Mouse (Mus musculus) ES-E14 (cell line): Measurements from ENCODE around the gene Mgll. TPM values are rescaled to one million over a fixed set of nuclear protein-coding genes. Genes with fewer than 3 reads are reported as not detected.

Experiments
- DNase-seq: peaks from one replicate; pipeline ENCODE4 v3.0.0-alpha.2; 2013; ENCODE audit warnings: low read depth, low spot score
- H3K27ac ChIP-seq: 2 replicates; pipeline ENCODE4 v1.5.1; 2012; ENCODE audit warnings: low read depth, mild to moderate bottlenecking, low read length, moderate library complexity, mixed read lengths; ENCODE audit not compliant: poor library complexity, insufficient read depth, severe bottlenecking
- H3K36me3 ChIP-seq: 2 replicates; pipeline ENCODE4 v1.6.1; 2012; ENCODE audit warnings: mild to moderate bottlenecking, low read length, moderate library complexity, mixed read lengths; ENCODE audit not compliant: control insufficient read depth, poor library complexity, insufficient read depth, severe bottlenecking
- H3K4me1 ChIP-seq, 2 experiments: fragments of 150-350 bp in 1 of 2; sonication (generic) in 1 of 2; 2 replicates each; pipeline ENCODE4 v1.6.1; 2012; ENCODE audit warnings: low read length in 2 of 2, mild to moderate bottlenecking in 1 of 2, mixed read lengths in 1 of 2; ENCODE audit not compliant: control insufficient read depth in 2 of 2, insufficient read depth in 2 of 2, poor library complexity in 1 of 2
- H3K4me3 ChIP-seq, 2 experiments: fragments of 150-350 bp in 1 of 2; sonication (generic) in 1 of 2; 2 replicates each; pipeline ENCODE4 v1.5.1; 2012; ENCODE audit warnings: low read length in 2 of 2, low read depth in 1 of 2, mild to moderate bottlenecking in 1 of 2, mixed read lengths in 1 of 2; ENCODE audit not compliant: insufficient read depth in 1 of 2, poor library complexity in 1 of 2, severe bottlenecking in 1 of 2
- H3K9ac ChIP-seq: 2 replicates; pipeline ENCODE4 v1.6.1; 2012; ENCODE audit warnings: low read depth, mild to moderate bottlenecking, low read length, mixed read lengths; ENCODE audit not compliant: poor library complexity, insufficient read depth, severe bottlenecking
- H3K9me3 ChIP-seq: fragments of 150-350 bp; sonication (generic); 2 replicates; pipeline ENCODE4 v1.6.1; 2012; ENCODE audit warnings: low read depth, mild to moderate bottlenecking, low read length; ENCODE audit not compliant: control insufficient read depth, insufficient read depth
- CHD2 ChIP-seq: IDR thresholded peaks from 2 replicates; pipeline ENCODE4 v1.6.1; 2014; ENCODE audit warnings: mild to moderate bottlenecking, low read depth, low read length, inconsistent platforms
- HCFC1 ChIP-seq: IDR thresholded peaks from 2 replicates; pipeline ENCODE4 v1.6.1; 2012; ENCODE audit warnings: low read length, inconsistent platforms, borderline replicate concordance; ENCODE audit not compliant: insufficient read depth
- MAFK ChIP-seq: IDR thresholded peaks from 2 replicates; pipeline ENCODE4 v1.6.1; 2014; ENCODE audit warnings: mild to moderate bottlenecking, low read depth, low read length, inconsistent platforms; ENCODE audit not compliant: insufficient read depth
- ZC3H11A ChIP-seq: IDR thresholded peaks from 2 replicates; pipeline ENCODE4 v1.6.1; 2012; ENCODE audit warnings: low read depth, mild to moderate bottlenecking, inconsistent platforms, low read length, borderline replicate concordance
- ZNF384 ChIP-seq: IDR thresholded peaks from 2 replicates; pipeline ENCODE4 v1.6.1; 2012; ENCODE audit warnings: low read depth, low read length, inconsistent platforms
- in situ Hi-C, 2 experiments: fragments of 600-800 bp; cut with MboI; formaldehyde crosslinking; loops; one replicate each; pipeline ENCODE4 v1.15.1; 2025; ENCODE audit warnings: low sequenced_read_pairs in 2 of 2, inconsistent platforms in 1 of 2; ENCODE audit not compliant: unreplicated experiment in 2 of 2
- total RNA-seq: library from RNA; depleted of rRNA; stranded (reverse); fragments of 300-350 nt; gene quantifications from 2 replicates; pipeline ENCODE4 v1.2.3, GENCODE M21; 2012; rRNA removed

The Mgll gene
- total RNA-seq, 1 experiment, result 8.4 TPM

DNA sequence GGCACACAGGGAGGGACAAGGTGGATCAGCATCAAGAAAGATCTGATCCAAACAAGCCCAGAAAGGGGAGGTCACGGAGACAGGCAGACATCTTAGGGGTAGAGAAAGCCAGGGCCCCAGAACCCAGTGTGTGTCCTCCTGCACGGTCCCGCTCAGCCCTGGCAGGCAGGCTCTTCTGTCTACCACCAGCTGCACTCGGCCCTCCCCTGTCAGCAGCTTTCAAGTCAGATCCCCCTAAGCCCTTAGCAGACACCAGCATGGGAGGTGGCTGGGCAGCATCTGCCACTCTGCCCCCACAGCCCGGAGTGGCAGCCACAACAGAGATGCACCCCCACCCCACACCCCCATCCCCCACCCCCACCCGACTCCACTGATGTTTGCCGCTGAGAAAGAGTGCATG, 148.6 kb downstream of the Mgll start:
- Histone ChIP-seq H3K4me1 (peaks cover 0 to 3% of the 10 kb centered on the region in 2 experiments; a peak in 1 of 4 replicates), H3K36me3 (no peaks in the 10 kb centered on the region), H3K27ac (no peak overlapping the region), H3K9me3 (no peaks in the 10 kb centered on the region), H3K9ac (no peak overlapping the region), H3K4me3 (no peak overlapping the region)
- in situ Hi-C loops, result no loop called here
- no peak for DNase-seq
- TF ChIP-seq MAFK, result no peak
- no peak for TF ChIP-seq HCFC1
- no peak for TF ChIP-seq CHD2
- no peak for TF ChIP-seq ZC3H11A
- no peak for TF ChIP-seq ZNF384

GRCm38 (mm10) chr6:88873965-88874867, 150.0 kb downstream of the Mgll start:
- in situ Hi-C loops, result no loop called here
- DNase-seq, result no peak
- no peak overlapping the region for H3K27ac ChIP-seq

DNA sequence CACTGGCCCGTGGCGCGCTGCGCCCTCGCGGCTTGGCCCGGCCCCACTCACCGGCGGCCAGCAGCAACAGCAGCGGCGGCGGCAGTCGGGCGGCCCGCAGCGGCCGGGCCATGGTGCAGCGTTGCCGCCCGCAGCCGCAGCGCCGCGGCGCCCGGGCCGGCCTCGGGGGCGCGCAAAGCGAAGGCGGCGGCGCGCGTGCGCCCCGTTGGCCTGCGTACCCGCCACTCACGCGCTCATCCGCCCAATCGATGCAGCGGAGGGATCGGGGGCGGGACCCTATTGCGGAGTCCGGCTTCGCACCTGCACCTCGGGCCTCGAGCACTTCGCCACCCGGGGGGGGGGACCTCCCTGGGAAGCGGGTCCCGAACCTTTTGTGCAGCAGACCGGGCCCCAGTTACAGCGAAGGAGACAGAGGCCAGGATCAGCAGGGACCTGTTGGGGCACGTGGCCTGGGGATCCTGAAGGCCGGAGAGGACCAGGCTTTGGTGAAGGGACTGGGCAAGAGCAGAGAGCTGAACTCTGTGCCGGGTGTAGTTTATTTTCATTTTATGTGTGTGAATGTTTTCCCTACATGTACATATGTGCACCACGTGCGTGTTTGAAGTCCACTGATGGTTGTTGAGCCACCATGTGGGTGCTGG, 150.8 kb downstream of the Mgll start, which contains the start of gene Podxl2:
Gene Podxl2, minus strand, starts transcription at position 177 of the 641 bp plus-strand sequence.
- TF ChIP-seq ZNF384 (no peak), MAFK (no peak), HCFC1 (no peak), ZC3H11A (no peak), CHD2 (no peak)
- Histone ChIP-seq H3K27ac (no peak within 1 kb of the TSS), H3K4me3 (peak within 1 kb of the TSS; percentile 66 to 85), H3K9me3 (no peaks in the 10 kb centered on the region), H3K36me3 (peaks cover under 1% of the 10 kb centered on the region; the same call in 1 of the 2 replicates), H3K9ac (peak within 1 kb of the TSS; percentile 59), H3K4me1 (peaks cover 0 to 3% of the 10 kb centered on the region in 2 experiments; a peak in 1 of 4 replicates)
- DNase-seq, result peak; percentile 41
- in situ Hi-C loops, result loop anchor here in 1 of 2 experiments (25.0 kb wide), 1 partner anchor 963 kb away; the partner anchor contains the start of gene Hmces

More at GRCm38 (mm10) chr6:88873965-88874867, 150.0 kb downstream of the Mgll start:
- Histone ChIP-seq H3K9me3 (no peaks in the 10 kb centered on the region), H3K9ac (peak overlapping the region; percentile 59), H3K36me3 (no peaks in the 10 kb centered on the region), H3K4me3 (peak overlapping the region; percentile 66 to 85), H3K4me1 (peaks cover 0 to 3% of the 10 kb centered on the region in 2 experiments; a peak in 1 of 4 replicates)
- TF ChIP-seq CHD2 (no peak), HCFC1 (no peak), ZC3H11A (no peak), ZNF384 (no peak), MAFK (no peak)

Other genes with a start within 250 kb of the Mgll start
- 414 and 461 TPM in 2 replicates for gene Sec61a1, start 205.5 kb upstream of the Mgll start, total RNA-seq
- gene Kbtbd12, start 86.5 kb upstream of the Mgll start, total RNA-seq, result 0.09 and 0.11 TPM in 2 replicates
- gene Abtb1, start 117.6 kb downstream of the Mgll start, total RNA-seq, result 33.0 and 55.3 TPM in 2 replicates
- 5.0 and 5.7 TPM in 2 replicates for gene Podxl2, start 150.6 kb downstream of the Mgll start, total RNA-seq
- 222 and 237 TPM in 2 replicates for gene Mcm2, start 174.4 kb downstream of the Mgll start, total RNA-seq
- gene Tpra1, start 177.8 kb downstream of the Mgll start, total RNA-seq, result 31.0 and 67.2 TPM in 2 replicates